Mouse (Mus musculus): ENCODE measurements at regions not wholly inside any gene's neighbourhood (a gene's known extent, or its start where the extent isn't known, plus 50 kb on each side); places are given as distances from the start of the nearest gene placed in this dataset.

DNA sequence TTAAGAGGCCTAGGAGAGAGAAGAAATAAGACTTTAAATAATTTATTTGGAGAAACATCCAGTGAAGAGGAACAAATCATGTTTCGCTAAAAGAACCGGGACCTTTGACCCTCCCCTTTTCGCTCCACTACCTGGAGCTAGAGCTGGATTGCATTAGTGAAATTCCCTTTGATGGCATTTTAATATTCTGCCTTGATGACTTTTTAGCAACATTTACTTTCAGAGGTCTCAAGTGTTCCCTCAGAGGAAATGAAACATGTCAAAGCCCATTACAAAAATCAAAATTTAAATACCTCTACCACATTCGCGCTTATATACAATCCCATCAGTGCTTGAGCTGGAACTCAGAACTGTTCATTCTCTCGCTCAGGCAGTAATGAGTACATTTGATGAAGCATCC is 297.0 kb upstream of the Gm10295 start:
- no peak overlapping the region for H3K27ac ChIP-seq
- DNase-seq (ENCODE audit: low spot score) = peak; percentile 8
- no peak overlapping the region for H3K9ac ChIP-seq (ENCODE audit: low read depth, low read length)
- H3K4me3 ChIP-seq (replicated peaks; ENCODE audit: low read depth, low read length) = no peak overlapping the region
- no peaks in the 10 kb centered on the region for H3K4me1 ChIP-seq (replicated peaks; ENCODE audit: insufficient read depth, low read length)
- H3K4me2 ChIP-seq (ENCODE audit: low read length) = no peak overlapping the region
- ATAC-seq (replicated peaks; ENCODE audit: low FRiP score, low read depth) = no peak
- no peak for TF ChIP-seq CTCF (IDR thresholded peaks at IDR 0.05; ENCODE audit: low read depth)
- H3K36me3 ChIP-seq (ENCODE audit: insufficient read depth, low read length) = no peaks in the 10 kb centered on the region
- 52% methylated on average over 6 of the region's 6 CpGs for WGBS
- H3K9me3 ChIP-seq (replicated peaks; ENCODE audit: low read length) = no peaks in the 10 kb centered on the region
- no peaks in the 10 kb centered on the region for H3K27me3 ChIP-seq (ENCODE audit: insufficient read depth, low read length)

DNA sequence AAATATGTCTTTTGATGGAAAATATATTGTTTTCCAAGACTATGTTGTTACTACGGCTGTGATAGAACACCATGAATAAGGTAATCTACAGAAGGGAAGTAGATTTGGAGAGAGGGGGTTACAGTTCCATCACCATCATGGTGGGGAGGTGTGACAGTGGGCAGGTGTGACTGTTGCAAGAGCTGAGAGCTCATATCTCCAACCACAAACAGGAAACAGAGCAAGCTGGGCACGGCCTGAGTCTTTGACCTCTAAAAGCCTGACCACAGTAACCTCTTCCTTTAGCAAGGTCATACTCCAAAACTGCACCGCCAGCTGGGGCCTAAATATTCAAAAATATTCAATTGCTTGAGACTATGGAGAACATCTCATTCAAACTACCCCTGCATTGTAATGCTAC is 295.7 kb upstream of the Gm10295 start:
- no peak overlapping the region for H3K27ac ChIP-seq
- DNase-seq (ENCODE audit: low spot score) (no peak), ATAC-seq (replicated peaks; ENCODE audit: low FRiP score, low read depth) (no peak)
- no peaks in the 10 kb centered on the region for H3K36me3 ChIP-seq (ENCODE audit: insufficient read depth, low read length)
- H3K27me3 ChIP-seq (ENCODE audit: insufficient read depth, low read length) = no peaks in the 10 kb centered on the region
- no peaks in the 10 kb centered on the region for H3K9me3 ChIP-seq (replicated peaks; ENCODE audit: low read length)
- TF ChIP-seq CTCF (IDR thresholded peaks at IDR 0.05; ENCODE audit: low read depth) = no peak
- no peaks in the 10 kb centered on the region for H3K4me1 ChIP-seq (replicated peaks; ENCODE audit: insufficient read depth, low read length)
- H3K4me2 ChIP-seq (ENCODE audit: low read length) = no peak overlapping the region
- H3K9ac ChIP-seq (ENCODE audit: low read depth, low read length) = no peak overlapping the region
- H3K4me3 ChIP-seq (replicated peaks; ENCODE audit: low read depth, low read length) = no peak overlapping the region
- WGBS = 88% methylated on average over 3 of the region's 3 CpGs

DNA sequence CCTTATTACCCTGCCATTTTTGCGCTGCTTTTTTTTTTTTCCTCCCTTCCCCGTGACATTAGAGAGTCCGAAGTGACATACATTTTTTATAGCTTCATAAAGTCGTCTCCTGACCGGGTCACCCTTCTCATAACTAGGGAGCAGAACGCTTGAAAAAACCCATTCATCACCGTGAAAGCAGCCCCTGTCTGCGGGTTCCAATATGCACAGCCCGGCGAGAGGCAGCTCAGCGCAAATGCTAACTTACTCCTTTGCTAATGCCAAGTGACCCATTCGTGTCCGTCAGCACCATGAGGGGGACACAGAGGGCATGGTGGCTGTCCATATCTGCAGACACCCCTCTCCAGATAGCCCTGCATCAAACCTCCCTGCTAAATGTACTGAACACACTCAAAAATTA is 271.8 kb upstream of the Gm10295 start:
- DNase-seq (ENCODE audit: low spot score) (peak; percentile 74), ATAC-seq (replicated peaks; ENCODE audit: low FRiP score, low read depth) (no peak)
- Histone ChIP-seq H3K4me3 (replicated peaks; ENCODE audit: low read depth, low read length) (no peak overlapping the region), H3K9ac (ENCODE audit: low read depth, low read length) (no peak overlapping the region), H3K27me3 (ENCODE audit: insufficient read depth, low read length) (no peaks in the 10 kb centered on the region), H3K4me2 (ENCODE audit: low read length) (peak overlapping the region; percentile 14), H3K9me3 (replicated peaks; ENCODE audit: low read length) (no peaks in the 10 kb centered on the region), H3K4me1 (replicated peaks; ENCODE audit: insufficient read depth, low read length) (no peaks in the 10 kb centered on the region), H3K36me3 (ENCODE audit: insufficient read depth, low read length) (no peaks in the 10 kb centered on the region), H3K27ac (no peak overlapping the region)
- WGBS = 18% methylated on average over 13 of the region's 13 CpGs
- no peak for TF ChIP-seq CTCF (IDR thresholded peaks at IDR 0.05; ENCODE audit: low read depth)

DNA sequence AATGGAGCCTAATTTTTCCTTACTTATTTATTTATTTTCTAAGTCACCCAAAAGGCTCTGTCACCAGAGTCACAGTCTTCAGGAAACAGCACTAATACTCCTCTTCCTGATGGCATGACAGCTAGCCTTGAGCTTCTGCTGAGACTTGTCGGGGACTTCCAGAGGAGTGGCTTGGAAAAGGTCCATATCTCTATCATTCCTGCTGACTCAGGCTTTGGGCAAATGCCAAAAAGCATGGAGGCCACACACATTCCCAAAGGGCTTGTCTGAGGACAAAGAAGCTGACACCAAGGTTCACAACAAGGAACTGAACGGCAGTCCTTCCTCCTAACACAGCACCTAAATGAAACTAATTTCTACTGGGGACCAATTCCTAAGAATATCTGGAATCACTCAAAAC is 251.9 kb upstream of the Gm10295 start:
- WGBS = 57% methylated on average over 2 of the region's 2 CpGs
- TF ChIP-seq CTCF (IDR thresholded peaks at IDR 0.05; ENCODE audit: low read depth) = no peak
- no peak for ATAC-seq (replicated peaks; ENCODE audit: low FRiP score, low read depth)

DNA sequence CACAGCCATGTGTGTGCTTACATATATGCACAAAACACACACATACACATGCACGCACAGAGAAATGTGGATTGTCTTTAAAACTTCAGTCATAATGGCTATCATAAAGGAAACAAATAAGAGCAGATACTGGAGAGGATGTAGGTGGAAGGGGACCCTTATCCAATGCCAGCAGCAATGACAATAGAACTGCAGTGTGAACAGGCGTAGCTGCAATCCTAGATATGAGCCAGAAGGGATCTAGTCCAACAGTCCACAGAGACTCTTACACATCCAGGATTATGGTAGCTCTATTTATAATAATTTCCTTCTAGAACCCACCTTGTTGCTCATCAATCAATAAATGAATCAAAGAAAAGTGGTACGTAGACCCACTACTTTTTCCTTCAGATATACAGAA is 245.5 kb upstream of the Gm10295 start:
- Histone ChIP-seq H3K4me1 (replicated peaks; ENCODE audit: insufficient read depth, low read length) (no peaks in the 10 kb centered on the region), H3K4me3 (replicated peaks; ENCODE audit: low read depth, low read length) (no peak overlapping the region), H3K27ac (no peak overlapping the region), H3K36me3 (ENCODE audit: insufficient read depth, low read length) (no peaks in the 10 kb centered on the region), H3K27me3 (ENCODE audit: insufficient read depth, low read length) (no peaks in the 10 kb centered on the region), H3K4me2 (ENCODE audit: low read length) (no peak overlapping the region), H3K9ac (ENCODE audit: low read depth, low read length) (no peak overlapping the region), H3K9me3 (replicated peaks; ENCODE audit: low read length) (no peaks in the 10 kb centered on the region)
- WGBS = 97% methylated on average over 3 of the region's 3 CpGs
- DNase-seq (ENCODE audit: low spot score) (no peak), ATAC-seq (replicated peaks; ENCODE audit: low FRiP score, low read depth) (no peak)
- TF ChIP-seq CTCF (IDR thresholded peaks at IDR 0.05; ENCODE audit: low read depth) = no peak

More for the DNA sequence above, 251.9 kb upstream of the Gm10295 start:
- no peak overlapping the region for H3K9ac ChIP-seq (ENCODE audit: low read depth, low read length)
- no peak overlapping the region for H3K4me2 ChIP-seq (ENCODE audit: low read length)
- no peak overlapping the region for H3K4me3 ChIP-seq (replicated peaks; ENCODE audit: low read depth, low read length)
- no peak overlapping the region for H3K27ac ChIP-seq
- H3K4me1 ChIP-seq (replicated peaks; ENCODE audit: insufficient read depth, low read length) = no peaks in the 10 kb centered on the region
- no peaks in the 10 kb centered on the region for H3K9me3 ChIP-seq (replicated peaks; ENCODE audit: low read length)
- H3K27me3 ChIP-seq (ENCODE audit: insufficient read depth, low read length) = no peaks in the 10 kb centered on the region
- H3K36me3 ChIP-seq (ENCODE audit: insufficient read depth, low read length) = no peaks in the 10 kb centered on the region
- peak; percentile 70 for DNase-seq (ENCODE audit: low spot score)

DNA sequence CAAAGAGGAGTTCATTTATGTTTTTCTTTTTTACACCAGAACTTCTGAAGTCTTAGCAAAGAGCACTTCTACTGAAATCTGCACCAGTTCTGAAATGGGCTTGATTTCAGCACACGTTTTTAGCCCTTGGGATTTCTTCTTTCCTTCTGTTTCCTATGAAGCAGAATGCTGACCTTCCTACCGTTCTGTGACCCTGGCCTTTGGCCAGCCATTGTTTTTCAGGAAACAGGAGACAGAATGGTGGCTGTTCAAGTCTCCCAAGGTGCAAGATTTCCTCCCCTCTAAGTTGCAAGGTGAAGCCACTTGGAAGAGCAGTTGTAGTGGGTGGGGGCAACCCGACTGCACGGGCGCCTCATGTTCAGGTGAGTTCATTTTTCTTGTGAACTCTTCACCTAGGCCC is 236.3 kb upstream of the Gm10295 start:
- no peaks in the 10 kb centered on the region for H3K27me3 ChIP-seq (ENCODE audit: insufficient read depth, low read length)
- TF ChIP-seq CTCF (IDR thresholded peaks at IDR 0.05; ENCODE audit: low read depth) = no peak
- H3K36me3 ChIP-seq (ENCODE audit: insufficient read depth, low read length) = no peaks in the 10 kb centered on the region
- WGBS = 50% methylated on average over 5 of the region's 5 CpGs
- no peak overlapping the region for H3K27ac ChIP-seq
- ATAC-seq (replicated peaks; ENCODE audit: low FRiP score, low read depth) (no peak), DNase-seq (ENCODE audit: low spot score) (peak; percentile 44)
- H3K4me2 ChIP-seq (ENCODE audit: low read length) = no peak overlapping the region
- H3K4me3 ChIP-seq (replicated peaks; ENCODE audit: low read depth, low read length) = no peak overlapping the region
- no peak overlapping the region for H3K9ac ChIP-seq (ENCODE audit: low read depth, low read length)
- no peaks in the 10 kb centered on the region for H3K4me1 ChIP-seq (replicated peaks; ENCODE audit: insufficient read depth, low read length)
- no peaks in the 10 kb centered on the region for H3K9me3 ChIP-seq (replicated peaks; ENCODE audit: low read length)

DNA sequence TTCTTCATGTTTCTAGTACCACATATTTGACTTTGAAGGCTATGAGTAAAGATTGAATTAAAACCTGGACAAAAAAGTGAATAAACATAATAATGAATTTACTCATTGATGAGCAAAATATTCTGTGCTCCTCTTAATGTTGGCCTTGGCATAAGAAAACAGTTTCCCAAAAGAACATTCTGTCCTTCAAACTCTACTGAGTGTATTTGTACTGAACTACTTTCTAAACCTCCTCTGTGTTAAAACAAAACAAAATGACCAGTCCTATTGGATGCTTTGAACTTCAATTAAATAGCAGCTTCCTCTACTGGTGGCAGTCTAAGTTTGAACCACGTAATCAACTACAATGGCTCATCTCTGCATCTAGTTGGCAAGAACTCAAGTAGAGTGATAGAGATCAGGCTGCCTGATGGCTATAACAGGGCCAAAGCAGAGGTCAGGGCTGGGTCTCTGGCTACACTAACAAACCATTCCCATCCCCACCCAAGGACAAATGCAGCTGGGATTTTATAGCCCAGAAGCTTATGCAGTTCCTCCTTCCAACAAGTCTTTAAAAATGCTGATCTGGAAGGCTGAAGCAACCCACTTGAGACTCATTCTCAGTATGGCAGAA is 232.3 kb upstream of the Gm10295 start:
- DNase-seq (ENCODE audit: low spot score) = peak; percentile 44
- Histone ChIP-seq H3K4me1 (replicated peaks; ENCODE audit: insufficient read depth, low read length) (no peaks in the 10 kb centered on the region), H3K9ac (ENCODE audit: low read depth, low read length) (no peak overlapping the region), H3K4me2 (ENCODE audit: low read length) (no peak overlapping the region), H3K27ac (no peak overlapping the region), H3K4me3 (replicated peaks; ENCODE audit: low read depth, low read length) (no peak overlapping the region), H3K9me3 (replicated peaks; ENCODE audit: low read length) (no peaks in the 10 kb centered on the region), H3K27me3 (ENCODE audit: insufficient read depth, low read length) (no peaks in the 10 kb centered on the region), H3K36me3 (ENCODE audit: insufficient read depth, low read length) (no peaks in the 10 kb centered on the region)
- WGBS = 41% methylated on average over 1 of the region's 1 CpGs
- TF ChIP-seq CTCF (IDR thresholded peaks at IDR 0.05; ENCODE audit: low read depth) = no peak
- no peak for ATAC-seq (replicated peaks; ENCODE audit: low FRiP score, low read depth)
